Mouse (Mus musculus) layer of hippocampus, postnatal 10 days (tissue): Measurements from ENCODE around the gene Prr36. TPM values are rescaled to one million over a fixed set of nuclear protein-coding genes. Genes with fewer than 3 reads are reported as not detected.

Source experiments
- DNase-seq, 2 experiments: peaks; one replicate each; pipeline ENCODE4 v3.0.0; 2021; ENCODE audit warnings: low spot score in 2 of 2
- total RNA-seq, 2 experiments: library from RNA; stranded (reverse); gene quantifications; 2 replicates each; pipeline ENCODE4 v1.2.3; 2021

The Prr36 gene
- total RNA-seq, 2 experiments from 2014 or later: 57.1 to 59.4 TPM

DNA sequence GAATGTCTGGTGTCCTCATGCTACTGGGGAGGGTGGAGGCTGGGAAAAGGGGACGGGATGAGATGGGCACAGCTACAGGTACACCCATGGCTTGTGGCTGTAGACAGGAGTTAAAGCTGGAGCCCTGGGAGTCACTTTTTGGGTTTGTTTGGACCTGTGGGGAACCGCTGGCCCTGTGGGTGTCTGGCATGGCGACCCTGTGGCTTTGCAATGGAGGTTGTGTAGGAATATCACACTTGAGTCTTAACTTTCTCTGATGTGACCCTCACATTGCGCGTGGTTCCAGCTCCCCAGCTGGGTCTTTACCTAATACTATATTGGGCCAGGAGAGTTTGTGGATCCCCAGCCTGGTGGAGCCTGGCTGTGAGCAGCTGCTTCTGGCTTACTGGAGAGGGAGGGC, 27.8 kb upstream of the Prr36 start:
- DNase-seq: no peak

DNA sequence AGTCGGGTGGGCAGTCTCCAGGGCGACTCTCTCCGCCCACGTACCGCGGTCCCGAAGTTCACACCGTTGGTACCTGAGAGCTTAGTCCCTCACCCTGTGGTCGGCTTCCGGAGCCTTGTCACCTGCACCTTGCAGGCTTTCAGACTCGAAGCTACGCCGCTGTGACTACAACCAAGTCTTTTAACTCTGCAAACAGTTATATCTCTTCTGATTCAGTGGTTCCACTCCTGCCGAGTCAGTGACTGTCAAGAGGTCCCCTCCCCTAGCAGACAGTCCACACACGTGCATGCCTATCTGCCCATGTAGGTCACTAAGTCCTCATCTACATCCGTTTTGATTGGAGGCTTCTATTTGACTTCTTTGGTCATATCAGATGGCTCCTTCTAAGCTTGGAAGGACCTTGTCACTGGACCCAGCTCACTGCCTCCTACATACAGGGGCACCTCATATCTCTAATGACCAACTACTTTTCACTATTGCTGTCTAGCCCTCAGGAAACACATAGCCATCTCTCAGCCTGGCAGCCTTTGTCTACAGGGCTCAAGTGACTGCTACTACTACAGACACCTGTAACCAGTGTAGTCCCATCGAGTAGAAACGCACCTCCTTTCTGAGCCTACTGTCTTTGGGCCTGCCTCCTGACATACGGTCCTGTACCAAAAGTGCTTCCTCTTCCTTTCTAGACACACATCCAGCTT, 22.1 kb upstream of the Prr36 start:
- DNase-seq: peak in 1 of 2 experiments; percentile 62

DNA sequence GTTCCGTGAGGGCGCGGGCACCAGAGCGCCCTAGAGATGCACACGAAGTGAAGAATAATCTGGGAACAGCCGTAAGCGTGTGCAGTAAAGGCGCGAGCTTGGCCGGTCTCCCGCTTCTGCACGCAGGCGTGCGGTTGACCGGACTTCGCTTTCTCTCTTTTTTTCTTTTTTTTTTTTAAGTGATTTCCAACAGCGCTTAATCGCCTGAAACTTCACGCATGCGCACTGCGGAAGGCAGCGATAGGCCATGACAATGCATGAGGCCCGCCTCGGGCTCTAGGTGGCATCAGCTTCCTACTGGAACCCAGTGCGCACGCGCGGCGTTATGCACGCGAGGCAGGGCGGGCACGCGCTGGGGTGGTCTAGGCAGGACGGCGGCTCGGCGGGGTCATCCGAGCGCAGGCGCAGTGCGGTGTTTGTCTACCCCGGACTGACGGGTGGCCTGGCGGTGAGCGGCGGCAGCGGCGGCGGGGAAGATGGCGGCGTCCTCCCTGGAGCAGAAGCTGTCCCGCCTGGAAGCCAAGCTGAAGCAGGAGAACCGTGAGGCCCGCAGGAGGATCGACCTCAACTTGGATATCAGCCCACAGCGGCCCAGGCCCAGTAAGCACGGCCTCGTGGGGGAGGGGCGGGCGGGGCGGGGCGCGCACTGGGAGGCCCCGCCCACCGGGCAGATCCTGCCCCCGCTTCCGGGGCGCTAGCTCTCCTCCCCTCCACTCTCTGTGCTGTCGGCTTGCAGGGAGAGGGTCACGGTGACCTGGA, 21.4 kb upstream of the Prr36 start, which contains the start of the genes Map2k7 and Gm49320:
Gene Map2k7 (plus strand): TSS at position 307 of the 759 bp plus-strand sequence.
Gene Gm49320 (plus strand): TSS at position 432 of the 759 bp plus-strand sequence.
- peak; percentile 99 to 100 for DNase-seq

DNA sequence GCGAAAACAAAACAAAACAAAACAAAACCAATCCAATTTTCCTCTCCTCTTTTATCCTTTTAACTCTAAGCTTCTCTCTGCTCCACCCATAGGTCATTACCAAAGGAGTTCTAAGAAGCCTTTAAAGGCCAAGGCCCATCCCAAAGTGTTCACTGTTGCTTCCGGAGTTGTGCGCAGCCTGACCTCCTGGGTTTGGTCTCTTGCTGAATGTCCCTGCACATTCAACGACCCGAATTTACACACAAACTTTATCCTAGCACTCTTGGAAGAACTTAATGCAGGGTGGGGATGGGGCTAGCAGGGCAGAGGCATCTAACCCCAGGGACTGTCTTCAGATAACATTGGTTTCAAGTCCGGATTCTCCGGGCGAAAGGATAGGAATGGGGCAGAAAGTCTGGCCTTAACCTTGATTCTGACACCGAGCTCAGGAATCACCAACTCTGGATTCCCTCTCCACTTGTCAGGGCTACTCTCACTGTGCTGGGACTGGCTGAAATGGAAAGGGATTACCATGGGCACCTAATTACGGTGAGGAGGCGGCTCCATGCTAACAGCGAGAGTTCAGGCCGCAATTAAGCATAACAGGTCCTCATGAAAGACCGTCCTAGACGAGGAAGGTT, 20.7 kb upstream of the Prr36 start:
- DNase-seq: no peak

DNA sequence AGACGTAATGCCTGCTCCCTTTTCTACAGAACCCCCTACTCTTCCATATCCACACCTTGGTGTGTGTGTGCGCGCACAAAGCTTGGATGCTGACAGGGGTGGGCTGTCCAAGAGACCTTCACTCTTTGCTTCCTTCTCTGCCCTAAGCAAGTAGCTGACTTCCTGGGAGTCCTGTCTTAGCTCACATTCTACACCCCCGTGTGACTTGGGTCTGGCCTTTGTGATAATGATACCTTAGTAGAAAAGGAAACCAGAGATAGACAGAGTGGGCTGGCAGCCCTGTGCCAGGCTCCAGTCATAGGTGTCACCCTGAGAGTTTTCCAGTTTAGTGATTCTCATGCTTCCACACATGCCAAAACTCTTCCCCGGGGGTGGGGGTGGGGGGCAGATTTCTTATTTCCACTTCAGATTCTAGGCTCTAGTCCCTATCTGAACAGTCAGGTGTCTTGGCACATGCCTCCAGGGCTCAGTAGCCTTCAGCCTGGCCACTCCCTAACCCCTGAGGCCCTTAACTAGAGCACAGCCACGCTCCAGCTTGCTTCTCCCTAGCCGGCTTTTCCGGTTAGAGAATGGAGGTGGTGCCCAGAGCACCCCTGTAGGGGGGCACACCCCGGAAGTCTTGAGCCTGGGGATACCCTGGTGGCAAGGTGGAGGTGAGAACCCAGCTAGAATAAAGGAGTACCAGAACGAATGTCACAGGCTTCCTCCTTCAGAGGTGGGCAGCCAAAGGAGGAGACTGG, 13.5 kb upstream of the Prr36 start:
- no peak for DNase-seq

DNA sequence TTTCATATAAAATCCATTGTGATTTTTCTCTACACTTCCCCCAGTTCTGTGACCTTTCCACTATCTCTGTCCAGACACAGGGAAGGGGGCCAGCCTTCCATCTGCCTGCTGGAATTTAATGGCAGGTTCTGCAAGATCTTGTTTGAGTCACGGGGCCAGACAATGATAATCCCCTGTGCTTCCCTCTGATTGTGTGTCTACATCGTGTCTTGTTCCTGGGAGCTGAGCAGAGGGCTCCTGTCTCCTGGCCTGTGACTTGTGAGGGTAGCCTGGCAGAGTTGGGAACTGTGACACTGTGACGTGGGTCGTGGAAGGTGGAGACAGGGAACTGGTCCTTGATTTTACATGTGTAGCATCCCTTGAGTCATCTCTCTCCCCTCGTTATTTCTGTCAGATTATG, 12.5 kb upstream of the Prr36 start:
- no peak for DNase-seq

DNA sequence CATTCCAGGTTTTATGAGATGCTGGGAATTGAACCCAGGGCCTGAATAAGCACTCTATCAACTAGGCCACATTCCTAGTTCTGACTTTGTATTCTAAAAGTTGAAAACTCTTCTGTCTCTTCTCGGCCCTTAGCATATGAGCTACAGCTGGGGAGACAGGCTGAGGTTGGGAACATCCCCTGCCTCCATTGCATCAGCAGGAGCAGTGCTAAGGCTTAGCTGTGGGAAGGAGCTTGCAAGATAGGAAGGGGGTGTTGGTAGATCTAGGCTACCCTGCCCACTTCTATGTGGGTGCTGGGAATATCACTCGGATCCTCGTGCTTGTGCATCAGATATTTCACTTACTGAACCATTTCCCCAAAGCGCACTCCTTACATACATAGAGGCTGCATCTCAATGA, 10.7 kb upstream of the Prr36 start:
- DNase-seq: no peak

DNA sequence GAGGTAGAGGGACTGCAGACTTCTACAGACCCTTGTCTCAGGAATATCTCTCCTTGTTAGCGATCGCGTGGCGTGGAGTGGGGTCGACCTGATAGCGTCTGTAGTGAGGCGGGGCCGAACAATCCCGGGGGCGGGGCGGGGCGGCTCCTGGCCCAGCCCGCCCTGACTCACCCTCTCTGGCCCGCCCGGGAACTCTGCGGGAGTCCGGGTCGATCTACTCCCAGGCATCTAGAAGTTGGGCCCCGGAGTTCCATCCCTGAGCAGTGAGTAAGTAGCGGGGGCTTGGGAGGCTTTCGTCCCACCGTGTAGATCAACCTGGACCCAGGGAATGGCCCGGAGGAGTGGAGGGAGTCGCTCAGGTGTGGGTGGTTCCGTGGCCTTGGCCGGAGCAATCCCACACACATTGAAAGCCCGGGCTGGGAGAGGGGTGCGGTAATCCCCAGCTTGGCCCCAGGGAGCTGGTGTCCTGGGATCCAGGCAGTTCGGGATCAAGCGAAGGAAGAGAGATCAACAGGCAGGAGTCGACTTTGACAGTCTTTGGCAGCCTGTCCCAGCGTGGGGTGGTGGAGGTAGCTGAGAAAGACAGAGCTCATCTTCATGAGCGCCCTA, 9.6 kb upstream of the Prr36 start, which contains the start of gene Lrrc8e:
Gene Lrrc8e (plus strand): TSS at position 89 of the 609 bp plus-strand sequence.
- no peak for DNase-seq

DNA sequence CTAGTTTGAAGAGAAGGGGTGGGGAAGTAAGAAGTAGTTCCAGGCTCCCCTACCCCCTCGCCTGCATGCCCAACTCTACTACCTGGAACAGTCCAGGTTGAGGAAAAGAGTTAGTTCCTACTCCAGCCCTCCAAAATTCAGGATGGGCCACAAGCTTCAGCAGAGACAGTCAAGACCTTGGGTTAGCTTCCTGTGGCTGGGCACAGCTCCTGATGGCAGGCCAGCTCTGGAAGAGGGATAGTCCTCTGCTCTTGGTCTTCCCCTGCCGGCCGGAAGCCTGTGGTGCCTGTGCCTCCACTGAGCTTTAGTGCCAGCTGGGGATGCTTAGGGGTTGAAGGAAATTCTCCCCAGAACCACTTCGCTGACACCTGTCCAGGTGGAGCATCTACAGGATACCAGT, 9.1 kb upstream of the Prr36 start:
- DNase-seq: no peak

DNA sequence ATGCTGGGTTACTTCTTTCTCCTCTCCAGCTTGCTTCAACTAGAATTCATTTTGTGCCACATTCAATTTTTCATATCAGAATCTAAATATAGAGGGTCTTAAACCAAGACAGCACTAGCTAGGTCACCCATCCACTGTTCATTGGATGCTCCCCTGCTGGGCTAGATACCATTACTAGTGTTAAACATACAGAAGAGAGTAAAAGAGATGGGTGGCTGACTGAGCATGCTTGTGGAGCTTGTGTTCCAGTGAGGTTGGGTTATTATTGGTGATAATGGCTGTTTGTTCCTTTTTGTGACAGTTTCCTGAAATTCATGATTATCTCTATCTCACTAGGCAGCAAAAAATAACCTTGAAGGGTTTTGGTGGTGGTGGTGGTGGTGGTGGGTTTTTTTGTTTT, 4.8 kb upstream of the Prr36 start:
- DNase-seq: no peak

DNA sequence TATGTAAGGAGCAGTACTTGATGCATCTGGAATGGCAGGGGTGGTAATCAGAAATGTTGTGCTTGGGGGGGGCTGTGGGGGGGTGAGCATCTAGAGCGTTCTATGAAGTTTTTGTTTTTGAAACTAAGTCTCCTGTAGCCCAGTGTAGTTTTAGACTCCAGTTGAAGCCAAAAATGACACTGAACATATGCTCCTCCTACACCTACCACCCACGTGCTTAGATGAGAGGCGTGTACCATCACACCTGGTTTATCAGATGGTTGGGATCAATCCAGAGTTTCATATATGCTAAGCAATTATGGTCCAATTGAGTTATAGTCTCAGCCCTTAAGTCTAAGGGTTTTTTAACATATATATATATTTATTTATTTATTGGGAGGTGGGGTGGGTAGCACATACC, 2.4 kb upstream of the Prr36 start:
- DNase-seq: no peak

DNA sequence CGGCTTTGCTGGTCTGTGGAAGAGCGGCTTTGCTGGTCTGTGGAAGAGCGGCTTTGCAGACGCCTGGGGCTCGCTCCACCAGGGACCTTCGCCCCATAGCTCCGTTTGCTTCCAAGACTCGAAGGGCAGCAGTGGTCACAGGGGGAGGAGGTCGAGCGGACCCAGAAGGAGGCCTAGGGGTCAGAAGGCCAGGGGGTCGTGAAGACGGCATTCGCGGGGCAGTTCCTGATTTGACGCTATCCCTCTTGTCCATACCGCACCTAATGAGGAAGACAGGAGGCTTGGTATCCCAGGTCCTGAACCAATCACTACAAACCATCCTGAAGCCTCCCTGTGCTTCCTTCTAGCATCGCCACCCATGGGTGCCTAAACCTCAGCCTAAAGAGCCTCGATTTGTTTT, 963 bp downstream of the Prr36 start:
- no peak for DNase-seq

DNA sequence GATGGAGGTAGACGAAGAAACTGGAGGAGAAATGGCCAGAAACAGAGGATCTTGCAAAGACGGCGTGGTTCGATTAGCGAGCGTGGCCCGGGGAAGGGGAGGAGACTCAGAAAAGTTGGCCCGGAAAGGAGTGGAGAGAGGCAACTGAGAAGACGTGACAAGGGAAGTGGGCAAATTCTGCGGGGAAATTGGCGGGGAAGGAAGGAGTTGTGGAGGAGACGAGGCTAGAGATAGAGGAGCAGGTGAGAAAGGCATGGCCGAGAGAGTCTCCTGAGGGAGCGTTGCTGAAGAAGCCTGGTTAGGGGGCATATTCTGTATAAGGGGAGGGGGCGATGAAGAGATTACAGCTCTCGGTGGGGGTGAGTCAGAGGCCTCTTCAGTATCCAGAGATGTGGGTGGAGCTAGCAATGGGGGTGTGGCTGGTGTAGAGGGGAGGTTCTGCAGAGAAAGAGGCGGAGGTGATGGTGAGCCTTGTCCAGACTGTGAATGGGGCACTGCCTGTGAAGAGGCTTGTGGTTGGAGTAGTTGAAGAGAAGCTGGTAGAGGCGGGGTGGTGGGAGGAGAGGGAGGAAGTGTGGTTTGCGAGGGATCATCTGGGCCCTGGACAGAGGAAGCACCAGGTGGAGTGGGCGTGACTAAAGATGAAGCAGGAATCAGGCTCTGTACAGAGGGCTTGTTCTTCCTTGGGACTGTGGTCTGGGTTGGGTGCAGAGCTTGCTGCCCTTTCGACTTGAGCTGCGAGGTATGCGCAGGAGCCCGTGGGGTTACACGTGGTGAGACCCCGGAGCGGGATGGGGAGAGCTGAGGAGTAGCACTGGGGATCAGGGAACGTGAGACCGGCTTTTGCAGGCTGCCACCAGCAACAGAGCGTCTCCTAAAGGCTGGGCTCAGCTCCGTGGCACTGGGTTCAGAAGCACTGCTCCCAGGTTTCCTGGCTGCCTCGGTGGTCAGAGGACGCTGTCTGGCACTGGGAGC, 3.0 kb downstream of the Prr36 start:
- DNase-seq: no peak

DNA sequence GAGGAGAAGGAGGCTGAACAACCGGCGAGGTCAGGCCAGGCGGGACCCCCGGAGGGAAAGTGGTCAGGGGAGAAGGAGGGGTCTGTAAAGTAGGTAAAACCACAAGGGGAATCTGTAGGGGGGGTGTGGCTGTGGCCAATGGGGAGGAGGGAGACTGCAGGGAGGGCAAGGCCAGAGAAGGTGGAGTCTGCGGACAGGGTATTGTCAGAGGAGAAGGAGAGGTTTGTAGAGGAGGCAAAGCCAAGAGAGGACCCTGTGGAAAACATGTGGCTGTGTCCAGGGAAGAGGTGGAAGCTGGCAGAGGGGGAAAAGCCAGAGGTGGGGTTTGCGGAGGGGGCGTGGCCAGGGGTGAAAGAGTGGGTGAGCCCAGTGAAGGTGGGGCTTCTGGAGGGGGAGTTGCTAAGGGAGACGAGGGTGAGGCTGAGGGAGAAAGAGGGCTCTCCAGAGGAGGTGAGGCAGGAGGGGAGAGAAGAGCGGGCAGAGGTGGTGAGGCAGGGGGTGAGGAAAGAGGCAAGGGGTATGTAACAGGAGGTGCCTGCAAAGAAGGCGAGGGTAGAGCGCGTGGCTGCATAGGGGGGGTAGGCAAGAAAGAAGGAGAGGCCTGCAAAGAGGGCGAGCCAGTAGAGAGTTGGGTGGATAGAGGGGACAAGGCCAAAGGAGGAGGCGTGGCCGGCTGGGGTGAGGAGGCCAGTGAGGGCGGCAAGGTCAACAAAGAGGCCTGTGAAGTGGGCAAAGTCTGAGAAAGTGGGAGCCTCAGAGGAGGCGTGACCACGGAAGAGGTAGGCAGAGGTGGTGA, 3.9 kb downstream of the Prr36 start:
- DNase-seq: peak; percentile 46 to 67

DNA sequence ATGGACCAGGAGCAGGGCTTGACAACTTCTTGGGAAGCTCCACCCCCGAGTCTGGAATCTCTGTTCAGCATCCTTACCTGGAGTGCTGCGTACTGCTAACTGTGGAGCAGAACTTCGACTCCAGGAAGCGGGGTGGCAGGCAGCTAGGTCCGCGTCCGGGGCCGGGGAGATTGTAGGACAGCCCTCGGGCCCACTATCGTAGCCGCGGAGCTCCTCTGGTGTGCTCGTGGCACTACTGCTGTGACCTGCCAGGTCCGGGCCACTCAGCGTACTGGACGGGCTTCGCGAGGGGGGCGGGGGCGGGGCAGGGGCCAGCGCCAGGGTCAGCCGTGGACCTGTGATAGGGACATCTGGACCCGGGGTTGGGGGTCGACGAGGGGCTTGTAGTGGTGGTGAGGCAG, 4.5 kb downstream of the Prr36 start:
- DNase-seq: no peak

DNA sequence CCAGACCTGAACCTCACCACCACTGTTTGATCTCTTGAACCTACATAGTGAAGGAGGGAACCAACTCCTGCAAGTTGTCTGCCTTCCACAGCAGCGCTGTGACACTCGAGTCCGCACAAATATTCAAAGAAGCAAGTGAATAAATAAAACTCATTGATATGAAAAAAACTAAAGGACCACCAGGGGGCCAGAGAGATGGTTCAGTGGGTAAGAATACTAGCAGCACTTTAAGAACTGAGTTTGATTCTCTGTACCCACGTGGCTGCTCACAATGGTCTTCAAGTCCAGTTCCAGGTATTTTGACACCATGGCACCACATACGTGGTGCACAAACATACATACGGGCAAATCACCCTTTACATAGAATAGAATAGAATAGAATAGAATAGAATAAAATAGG, 6.2 kb downstream of the Prr36 start:
- peak in 1 of 2 experiments; percentile 16 for DNase-seq

DNA sequence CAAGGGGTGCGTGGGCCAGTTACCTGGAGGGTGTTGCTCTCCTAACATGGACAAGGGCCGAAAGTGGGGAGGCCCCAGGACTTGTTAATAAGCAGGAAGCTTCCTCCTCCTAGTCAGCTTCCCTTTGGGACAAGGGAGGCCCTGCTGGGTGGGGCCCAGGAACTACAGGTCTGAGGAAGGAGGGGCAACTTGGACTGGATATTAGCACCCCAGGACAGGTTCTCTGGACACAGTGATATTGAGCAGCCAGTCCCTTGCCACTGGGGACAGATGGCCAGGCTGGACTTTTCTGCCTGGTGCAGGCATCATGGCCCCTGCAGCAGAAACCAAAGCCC, 10.3 kb downstream of the Prr36 start:
- peak in 1 of 2 experiments; percentile 19 for DNase-seq

DNA sequence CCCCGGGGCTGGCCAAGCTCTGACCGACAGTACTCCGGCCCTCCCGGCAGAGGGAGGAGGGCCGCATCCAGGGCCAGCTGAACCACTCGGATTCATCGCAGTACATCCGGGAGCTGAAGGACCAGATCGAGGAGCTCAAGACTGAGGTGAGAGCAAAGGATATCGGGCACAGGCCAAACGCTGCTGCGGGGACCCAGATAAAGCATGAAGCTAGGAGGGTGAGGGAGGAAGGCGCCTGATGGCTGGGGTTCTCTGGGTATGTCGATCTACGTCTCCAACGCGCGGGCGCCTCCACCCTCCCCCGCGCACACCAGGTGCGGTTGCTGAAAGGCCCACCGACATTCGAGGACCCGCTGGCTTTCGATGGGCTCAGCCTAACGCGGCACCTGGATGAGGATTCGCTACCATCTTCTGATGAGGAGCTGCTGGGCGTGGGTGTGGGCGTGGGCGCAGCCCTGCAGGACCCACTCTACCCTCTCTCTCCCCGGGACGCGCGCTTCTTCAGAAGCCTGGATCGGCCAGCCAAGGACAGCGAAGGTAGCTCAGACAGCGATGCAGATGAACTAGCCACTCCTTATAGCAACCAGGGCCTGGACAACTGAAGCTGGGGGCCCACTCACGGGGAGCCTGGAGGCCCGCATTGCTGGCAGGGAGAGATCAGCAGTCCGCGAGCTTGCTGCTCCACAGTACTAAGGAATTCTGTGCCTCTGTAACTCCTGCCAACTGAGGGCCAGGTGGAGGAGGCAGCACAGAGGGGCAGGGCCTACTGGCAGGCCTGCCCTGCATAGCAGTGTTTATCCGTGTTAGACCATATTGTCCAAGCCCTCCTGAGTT, 10.9 kb downstream of the Prr36 start:
- no peak for DNase-seq
